Mouse (Mus musculus): ENCODE measurements at regions not wholly inside any gene's neighbourhood (a gene's known extent, or its start where the extent isn't known, plus 50 kb on each side); places are given as distances from the start of the nearest gene placed in this dataset.

DNA sequence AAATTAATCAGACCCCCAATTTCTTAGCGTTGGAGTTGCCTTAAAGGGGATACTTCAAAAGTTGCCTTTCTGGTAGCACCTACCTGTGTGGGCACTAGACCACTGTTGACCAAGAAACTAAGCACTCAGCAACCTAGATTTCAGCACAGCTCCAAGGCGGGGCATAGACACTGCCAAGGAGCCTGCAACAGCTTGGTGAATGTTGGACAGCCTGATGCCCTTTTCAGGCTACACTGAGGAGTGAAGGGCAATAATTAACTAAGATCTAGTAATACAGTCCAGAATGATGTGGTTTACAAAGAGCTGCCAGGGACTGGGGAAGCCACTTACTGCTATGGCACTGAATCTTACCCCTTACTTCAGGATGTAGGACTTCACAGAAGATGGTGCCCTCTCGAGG is 304.9 kb downstream of the Satb1 start:
- DNase-seq (ENCODE audit: low spot score): no peak

DNA sequence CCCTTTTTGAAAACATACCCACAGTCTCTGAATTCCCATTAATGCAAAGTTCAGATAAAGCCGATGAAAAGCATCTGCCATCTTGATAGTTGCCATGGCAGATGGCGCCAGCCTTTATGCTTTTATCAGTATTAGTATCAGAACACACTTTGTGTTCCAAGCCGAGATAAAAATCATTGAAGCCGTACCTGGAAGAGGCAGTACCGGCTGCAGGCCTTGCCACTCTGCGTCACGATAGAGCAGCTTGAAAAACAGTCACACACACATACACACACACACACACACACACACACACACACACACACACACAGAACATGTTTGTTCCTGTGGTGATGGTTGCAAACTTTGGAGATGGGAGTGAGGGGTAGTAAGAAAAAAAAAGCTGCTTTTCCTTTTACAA is 306.2 kb downstream of the Satb1 start:
- DNase-seq (ENCODE audit: low spot score): peak; percentile 41

GRCm38 (mm10) chr17:51526464-51526863 is 306.6 kb downstream of the Satb1 start:
- DNase-seq (ENCODE audit: low spot score): no peak

DNA sequence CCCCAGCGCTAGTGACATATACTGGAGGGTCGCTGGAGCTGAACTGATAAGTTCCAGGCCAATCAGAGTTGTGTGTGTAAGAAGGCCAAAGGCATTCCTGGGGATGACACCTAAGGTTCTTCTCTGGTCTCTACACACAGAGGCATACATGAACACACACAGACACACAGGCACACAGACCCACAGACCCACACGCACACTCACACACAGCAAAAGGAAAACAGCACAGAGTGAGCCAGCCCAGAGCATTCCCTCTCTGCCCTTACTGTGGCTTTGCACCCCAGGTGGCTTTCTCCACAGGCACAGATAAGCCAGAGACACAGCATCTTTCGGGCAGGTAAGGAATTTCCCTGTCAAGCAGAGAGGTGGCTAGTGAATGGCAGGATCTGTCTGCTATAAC is 307.1 kb downstream of the Satb1 start:
- no peak for DNase-seq (ENCODE audit: low spot score)

DNA sequence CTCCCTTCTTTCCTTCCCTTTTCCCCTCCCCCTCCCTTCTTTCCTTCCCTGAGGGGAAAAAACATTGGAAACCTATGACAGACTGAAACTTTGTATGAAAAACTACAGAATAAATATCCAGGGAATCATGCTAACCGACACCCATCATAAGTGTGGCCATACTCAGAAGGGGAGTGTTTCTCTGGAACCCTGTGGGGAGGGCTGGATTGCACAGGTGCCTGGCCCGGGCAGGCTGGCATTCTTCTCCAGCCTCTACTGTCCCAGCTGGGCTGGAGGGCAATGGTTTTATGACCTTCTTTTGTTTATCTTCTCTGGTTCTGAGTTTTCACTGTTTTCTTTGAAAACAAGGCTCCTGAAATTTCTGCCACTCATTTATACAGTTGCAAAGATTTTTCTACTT is 307.9 kb downstream of the Satb1 start:
- DNase-seq (ENCODE audit: low spot score): no peak

- DNase-seq (ENCODE audit: low spot score): no peak
Observed at GRCm38 (mm10) chr17:51511917-51512316, 321.2 kb downstream of the Satb1 start.

- no peak for DNase-seq (ENCODE audit: low spot score)
Observed at GRCm38 (mm10) chr17:51500751-51501150, 321.6 kb upstream of the Tbc1d5 start.

DNA sequence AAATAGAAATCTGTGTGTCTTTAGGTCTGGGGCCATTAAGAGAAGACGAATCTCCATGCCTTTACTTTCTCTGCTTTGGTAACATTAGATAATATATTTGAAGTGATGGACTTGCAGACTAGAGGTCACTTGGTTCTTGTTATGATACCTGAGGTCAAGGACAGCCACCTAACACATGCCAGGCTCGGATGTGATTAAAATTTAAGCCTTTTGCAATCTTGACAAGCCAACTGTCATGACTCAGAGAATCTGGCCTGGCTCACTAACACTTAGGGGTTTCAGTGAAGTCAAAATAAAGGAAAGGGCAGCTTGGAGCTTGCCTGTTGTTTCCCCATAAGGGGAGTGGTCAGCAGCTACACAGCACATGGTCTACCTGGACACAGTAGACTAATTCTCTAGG is 320.4 kb upstream of the Tbc1d5 start:
- no peak for DNase-seq (ENCODE audit: low spot score)

DNA sequence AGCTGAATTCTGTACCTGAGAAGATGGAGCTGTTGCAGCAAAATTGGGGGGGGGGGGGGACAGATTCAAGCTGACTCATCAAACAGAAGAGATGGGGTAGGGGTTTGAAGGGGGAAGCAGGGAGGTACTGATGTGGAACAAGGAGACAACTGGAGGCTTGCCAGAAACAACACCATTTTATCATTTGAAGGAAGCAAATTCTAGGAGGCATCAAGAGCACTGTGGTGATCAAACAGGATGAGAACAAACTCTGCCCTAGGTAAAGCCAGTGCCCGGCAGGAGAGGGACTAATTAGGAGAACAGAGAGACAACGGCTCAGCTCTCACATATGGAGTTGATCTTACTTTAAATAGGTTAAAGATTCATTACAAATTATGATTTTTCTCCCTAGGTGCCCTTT is 315.9 kb upstream of the Tbc1d5 start:
- no peak for DNase-seq (ENCODE audit: low spot score)

- DNase-seq (ENCODE audit: low spot score): no peak
Observed at GRCm38 (mm10) chr17:51489386-51489785, 310.2 kb upstream of the Tbc1d5 start.

DNA sequence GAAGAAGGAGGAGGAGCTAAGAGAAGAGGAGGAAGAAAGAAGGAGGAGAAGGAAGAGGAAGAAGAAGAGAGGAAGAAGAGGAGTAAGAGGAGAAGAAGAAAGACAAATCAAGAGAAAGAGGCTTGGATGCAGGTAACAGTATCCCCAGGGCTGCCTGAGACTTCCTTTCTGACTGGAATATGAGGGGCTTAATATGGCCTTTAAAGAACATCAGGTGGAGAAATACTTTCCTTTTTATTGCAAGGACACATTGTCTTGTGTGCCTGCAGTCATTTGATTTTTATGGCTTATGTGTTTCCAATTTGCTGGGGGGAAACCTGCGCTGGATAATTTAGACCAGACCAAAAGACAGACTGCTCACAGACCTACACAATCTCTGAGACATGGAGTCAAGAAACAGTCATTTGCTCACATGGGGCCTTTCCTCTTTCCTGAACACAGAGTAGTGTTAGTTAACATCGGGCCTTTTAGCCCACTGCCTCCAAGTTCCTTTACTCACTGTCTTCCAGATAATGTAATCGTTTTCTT is 308.8 kb upstream of the Tbc1d5 start:
- DNase-seq (ENCODE audit: low spot score): no peak

DNA sequence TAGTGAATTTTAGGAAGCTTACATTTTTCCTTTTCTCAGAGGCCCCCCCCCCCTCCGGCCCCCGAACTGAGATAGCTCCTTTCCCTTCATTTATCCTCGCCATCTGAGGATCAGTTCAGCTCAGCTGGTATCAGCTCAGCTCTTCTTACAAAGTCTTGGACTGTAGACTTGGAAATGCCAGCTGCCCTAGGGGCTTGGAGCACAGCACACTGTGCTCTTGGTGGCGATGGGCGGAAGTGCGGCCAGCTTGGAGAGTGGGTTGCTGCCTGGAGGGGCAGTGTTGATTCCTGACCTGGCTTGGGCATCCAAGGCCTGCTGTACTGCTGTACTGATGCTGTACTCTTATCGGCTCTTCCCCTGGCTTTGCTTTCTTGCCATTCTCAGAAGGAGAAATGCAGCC is 298.7 kb upstream of the Tbc1d5 start:
- no peak for DNase-seq (ENCODE audit: low spot score)

- no peak for DNase-seq (ENCODE audit: low spot score)
Observed at GRCm38 (mm10) chr17:51477404-51477803, 298.3 kb upstream of the Tbc1d5 start.

DNA sequence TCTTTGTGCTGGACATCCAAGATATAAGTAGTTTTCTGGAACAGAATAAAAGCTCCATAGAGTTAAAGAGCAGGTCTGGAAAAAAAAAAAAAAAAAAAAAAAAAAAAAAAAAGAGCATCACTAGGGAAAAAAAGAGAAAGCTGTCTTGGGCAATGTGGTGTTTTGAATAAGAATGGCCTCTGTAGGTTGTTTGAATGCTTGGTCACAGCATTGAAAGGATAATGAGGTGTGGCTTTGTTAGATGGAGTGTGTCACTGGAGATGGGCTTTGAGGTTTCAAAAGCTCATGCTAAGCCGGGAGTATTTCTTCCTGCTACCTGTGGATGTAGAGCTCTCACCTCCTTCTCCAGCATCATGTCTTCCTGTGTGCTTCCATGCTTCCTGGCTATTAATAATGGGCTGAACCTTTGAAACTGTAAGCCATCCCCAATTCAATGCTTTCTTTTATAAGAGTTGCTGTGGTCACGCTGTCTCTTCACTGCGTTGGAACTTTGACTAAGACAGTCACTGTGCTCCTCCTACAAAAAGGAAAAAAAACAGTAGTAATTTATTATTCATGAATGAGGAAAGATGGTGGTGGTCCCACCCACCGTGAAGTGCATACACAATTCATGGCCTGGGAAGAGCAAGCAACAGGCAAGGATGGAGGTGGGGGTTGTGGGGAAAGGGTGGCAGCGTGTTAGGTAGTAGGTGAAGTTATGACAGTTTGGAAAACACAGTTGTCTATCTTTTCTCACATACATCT is 283.2 kb upstream of the Tbc1d5 start:
- no peak for DNase-seq (ENCODE audit: low spot score)

DNA sequence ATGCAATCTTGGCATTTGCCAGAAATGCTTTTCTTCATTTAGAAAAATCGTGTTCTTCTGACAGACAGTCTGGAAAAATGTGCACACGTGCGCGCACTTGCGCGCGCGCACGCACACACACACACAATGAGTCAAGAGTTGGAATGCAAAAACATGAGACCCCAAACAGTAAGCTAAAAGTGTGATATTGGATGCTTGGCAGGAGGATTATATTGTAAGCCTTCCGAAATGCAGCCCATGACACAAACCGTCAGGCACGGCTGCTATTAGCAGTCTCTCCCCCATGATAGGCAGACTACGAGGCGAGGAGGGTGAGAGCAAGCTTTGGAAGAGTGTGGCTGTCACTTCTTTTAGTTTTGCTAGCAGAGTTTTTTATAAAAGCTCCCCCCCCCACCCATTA is 282.1 kb upstream of the Tbc1d5 start:
- no peak for DNase-seq (ENCODE audit: low spot score)

- DNase-seq (ENCODE audit: low spot score): no peak
Observed at GRCm38 (mm10) chr17:51459119-51459518, 280.0 kb upstream of the Tbc1d5 start.

DNA sequence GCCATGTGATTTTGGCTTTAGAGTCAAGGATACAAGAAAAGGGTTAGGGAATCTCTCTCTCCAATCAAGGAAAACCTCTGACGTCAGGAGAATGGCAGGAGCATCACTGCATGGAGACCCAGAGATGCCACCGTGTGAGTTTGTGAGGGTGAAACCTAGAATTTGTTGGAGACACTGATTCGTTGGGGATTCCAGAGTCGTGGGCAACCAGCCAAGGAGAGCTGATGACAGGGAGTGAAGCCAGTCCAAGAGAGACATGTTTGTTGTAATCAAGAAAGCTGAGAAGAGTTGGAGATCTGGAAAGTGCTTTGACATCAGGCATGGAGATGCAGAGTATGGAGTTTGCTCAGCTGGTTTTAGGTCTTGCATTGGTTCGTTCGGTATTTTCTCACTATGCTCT is 236.6 kb upstream of the Tbc1d5 start:
- no peak for DNase-seq (ENCODE audit: low spot score)

GRCm38 (mm10) chr17:51414304-51414703 is 235.2 kb upstream of the Tbc1d5 start:
- DNase-seq (ENCODE audit: low spot score): no peak

DNA sequence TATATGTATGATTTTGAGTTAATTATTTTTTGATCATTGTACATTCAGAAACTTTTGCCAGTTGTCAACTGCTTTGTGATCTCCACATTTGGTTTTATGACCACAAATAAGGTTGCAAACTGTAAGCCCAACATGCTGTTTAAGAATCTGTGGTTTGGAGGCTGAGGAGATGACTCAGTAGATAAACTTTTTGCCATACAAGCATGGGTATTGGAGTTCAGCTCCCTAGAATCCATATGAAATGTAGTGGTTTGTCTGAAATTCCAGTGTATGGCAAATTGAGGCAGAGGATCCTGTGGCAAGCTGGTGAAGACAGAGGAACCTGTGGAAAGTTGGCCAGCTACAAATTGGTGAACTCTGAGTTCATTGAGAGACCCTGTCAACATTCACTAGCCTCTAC is 234.6 kb upstream of the Tbc1d5 start:
- DNase-seq (ENCODE audit: low spot score): no peak

DNA sequence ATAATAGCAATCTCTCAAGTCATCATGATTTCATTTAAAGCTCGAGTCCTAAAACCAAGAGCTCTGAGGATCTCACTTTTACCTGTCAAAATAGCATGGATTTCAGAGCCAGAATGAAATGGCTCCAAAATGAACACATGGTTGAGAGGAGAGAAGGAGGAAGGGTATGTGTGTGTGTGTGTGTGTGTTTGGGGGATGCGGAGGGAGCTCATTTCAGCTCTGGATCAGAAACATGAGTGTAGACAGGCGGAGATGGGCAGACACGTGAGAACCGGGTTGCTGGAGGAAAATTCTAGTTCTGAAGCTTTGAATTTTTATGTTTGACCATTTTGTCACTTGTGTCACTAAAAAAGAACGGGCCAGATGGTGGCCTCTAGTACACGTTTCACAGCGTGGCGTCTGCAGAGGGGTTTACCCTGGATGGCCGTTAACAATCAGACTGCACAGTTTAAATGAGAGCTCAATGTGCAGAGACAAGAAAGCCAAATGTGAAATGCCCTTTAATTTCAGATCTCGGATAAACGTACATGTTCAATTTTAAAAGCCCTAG is 232.5 kb upstream of the Tbc1d5 start:
- DNase-seq (ENCODE audit: low spot score): no peak

DNA sequence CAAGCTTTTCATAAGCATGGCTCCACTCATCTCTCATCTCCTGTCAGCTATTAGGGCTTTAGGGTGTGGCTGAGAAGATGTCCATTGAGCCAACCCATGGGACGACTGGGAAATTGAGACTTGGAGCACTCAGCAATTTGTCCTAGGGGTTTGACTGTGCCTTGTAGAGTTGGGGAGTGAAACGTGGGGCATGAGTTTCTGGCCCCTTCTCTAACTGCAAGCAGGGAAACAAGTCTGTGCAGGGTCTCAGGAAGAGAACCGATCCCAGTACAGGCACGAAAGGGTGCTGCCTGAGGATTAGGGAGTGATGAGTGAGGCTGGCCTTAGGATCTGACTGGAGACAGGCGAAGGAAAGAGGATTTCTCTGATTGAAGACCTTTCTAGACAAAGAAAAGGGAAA is 229.7 kb upstream of the Tbc1d5 start:
- DNase-seq (ENCODE audit: low spot score): no peak

- no peak for DNase-seq (ENCODE audit: low spot score)
Observed at GRCm38 (mm10) chr17:51408367-51408766, 229.2 kb upstream of the Tbc1d5 start.

DNA sequence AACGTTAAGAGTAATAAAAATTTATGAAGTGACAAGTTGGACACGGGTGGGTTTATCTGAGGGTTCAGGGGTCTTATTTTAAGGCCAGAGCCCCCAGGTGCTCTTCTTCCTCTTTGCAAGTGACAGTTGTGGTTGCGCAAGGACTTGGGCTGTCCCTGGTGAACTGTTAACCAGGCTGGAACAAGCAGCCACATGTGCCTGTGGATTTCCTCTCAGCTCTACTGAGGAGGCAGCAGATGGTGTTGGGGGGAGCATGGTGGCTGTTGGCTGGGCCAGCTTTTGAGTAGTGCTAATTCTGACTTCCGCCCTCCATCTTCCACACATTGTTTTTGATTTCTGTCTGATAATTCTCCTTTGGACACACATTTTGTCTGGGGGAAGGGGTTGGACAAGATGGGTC is 227.9 kb upstream of the Tbc1d5 start:
- DNase-seq (ENCODE audit: low spot score): no peak

- no peak for DNase-seq (ENCODE audit: low spot score)
Observed at GRCm38 (mm10) chr17:51405059-51405458, 225.9 kb upstream of the Tbc1d5 start.
